Mouse (Mus musculus): ENCODE results near the gene Hist3h2ba.

Hist3h2ba gene

DNA sequence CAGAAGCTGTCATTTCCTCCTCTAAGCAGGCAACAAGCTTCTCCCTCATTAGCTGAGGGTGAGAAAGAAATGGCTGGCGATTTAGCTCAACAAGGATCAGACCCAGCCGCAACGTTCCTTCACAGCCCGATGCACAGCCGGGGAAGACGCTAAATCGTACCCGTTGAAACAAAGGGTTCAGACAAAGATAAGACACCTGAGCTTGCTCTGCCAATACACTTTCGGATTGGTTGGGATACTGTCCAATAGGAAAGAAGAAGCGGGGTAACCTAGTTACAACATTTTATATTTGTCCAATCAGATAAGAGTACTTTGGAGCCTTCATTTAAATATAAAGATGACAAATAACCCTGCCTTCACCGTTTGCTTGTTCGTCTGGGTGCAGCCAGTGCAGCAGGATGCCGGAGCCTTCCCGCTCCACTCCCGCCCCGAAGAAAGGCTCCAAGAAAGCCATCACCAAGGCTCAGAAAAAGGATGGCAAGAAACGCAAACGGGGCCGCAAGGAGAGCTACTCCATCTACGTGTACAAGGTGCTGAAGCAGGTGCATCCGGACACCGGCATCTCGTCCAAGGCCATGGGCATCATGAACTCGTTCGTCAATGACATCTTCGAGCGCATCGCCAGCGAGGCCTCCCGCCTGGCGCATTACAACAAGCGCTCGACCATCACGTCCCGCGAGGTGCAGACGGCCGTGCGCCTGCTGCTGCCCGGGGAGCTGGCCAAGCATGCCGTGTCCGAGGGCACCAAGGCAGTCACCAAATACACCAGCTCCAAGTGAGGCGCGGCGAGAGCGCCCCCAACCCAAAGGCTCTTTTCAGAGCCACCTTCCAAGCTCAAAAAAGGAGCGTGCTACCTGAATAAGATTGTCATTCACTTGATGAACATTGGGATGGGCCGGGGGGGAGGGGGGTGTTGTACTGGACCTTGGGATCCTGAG lies at the start of gene Hist3h2ba:
Gene Hist3h2ba, plus strand, starts transcription at position 379 of the 938 bp plus-strand sequence.
- peak; percentile 87 for DNase-seq (ENCODE audit: low read depth, low spot score)
- Histone ChIP-seq H3K27me3 (ENCODE audit: control insufficient read depth, insufficient read depth, low read length, poor library complexity, severe bottlenecking) (no peaks in the 10 kb centered on the region), H3K36me3 (ENCODE audit: control insufficient read depth, insufficient read depth, low read length, poor library complexity, severe bottlenecking) (no peaks in the 10 kb centered on the region)

DNA sequence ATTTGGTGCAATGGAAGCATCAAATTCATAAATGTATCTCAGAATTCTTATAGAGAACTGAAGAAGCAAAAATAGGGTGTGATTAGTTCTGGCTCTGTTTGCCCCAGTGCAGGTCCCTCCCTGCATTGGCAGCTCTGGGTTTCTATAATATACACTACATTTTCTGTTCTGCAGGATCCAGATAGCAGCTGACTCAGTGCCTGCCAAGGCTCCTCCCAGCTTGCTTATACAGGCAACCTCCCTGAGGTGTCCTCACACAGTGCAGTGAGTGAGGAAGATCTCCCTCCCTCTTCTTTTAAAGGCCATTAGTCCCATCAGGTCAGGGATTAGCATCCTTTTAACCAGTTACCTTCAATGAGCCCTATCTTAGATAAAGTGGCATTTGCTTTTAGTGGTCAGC lies 47.6 kb upstream of the Hist3h2ba start:
- H3K27me3 ChIP-seq (ENCODE audit: control insufficient read depth, insufficient read depth, low read length, poor library complexity, severe bottlenecking), result no peaks in the 10 kb centered on the region
- H3K36me3 ChIP-seq (ENCODE audit: control insufficient read depth, insufficient read depth, low read length, poor library complexity, severe bottlenecking), result peaks cover 10% of the 10 kb centered on the region; the same call in 1 of the 2 replicates
- no peak for DNase-seq (ENCODE audit: low read depth, low spot score)

DNA sequence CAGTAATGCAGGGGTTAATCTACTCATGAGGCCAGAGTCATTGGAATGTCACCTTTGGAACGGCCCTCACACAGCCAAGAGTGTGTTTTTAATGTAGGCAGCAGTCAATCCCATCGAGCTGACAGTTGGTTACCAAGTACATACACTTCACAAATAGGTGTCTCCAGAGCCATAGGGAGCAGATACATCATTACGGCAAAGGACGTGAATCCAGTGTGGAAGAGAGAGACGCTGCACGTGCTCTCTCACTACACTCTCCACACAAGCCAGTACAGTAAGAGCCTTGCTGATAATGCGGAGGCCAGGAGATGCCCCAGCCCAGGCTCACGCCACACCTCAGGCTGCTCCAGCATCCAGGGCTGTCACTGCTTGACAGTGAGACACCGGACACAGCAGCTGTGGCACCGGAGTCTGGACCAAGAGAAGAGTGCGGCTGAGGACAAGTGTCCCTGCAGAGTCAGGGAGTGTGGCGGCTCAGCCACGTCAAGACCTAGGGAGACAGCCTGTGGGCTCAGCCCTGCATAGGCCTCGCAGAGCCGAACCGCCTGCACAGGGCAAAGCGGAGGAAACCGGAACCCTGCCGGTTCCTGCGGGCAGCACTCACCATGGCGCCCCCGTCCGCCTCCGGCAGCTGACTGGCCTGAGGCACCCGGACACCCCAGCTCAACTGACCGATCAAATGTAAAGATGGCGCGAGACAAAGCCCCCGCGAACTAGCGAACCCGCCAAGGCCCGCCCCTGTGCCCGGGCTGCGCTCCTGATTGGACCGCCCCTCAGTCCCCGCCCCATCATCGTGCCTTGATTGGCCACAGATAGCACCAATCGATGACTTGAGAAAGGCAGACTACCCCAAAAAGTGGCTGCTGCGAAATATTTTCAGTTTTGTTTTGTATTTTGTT lies 45.0 kb upstream of the Hist3h2ba start, which contains the start of gene Zfp39:
Gene Zfp39, minus strand, starts transcription at position 715 of the 899 bp plus-strand sequence.
- no peaks in the 10 kb centered on the region for H3K27me3 ChIP-seq (ENCODE audit: control insufficient read depth, insufficient read depth, low read length, poor library complexity, severe bottlenecking)

DNA sequence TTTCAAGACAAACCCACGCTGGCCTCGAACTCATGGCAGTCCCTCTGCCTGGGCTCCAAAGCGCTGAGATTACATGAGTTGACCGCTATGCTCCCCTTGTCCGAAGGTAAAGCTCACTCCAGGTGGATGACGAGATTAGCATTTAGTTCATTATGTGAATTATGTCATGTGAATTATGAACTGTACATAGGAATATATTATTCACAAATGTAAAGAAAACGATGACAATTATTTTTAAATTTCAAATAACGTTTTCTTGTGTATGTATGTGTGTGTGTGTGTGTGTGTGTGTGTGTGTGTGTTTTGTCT lies 44.4 kb upstream of the Hist3h2ba start:
- Histone ChIP-seq H3K27me3 (ENCODE audit: control insufficient read depth, insufficient read depth, low read length, poor library complexity, severe bottlenecking) (no peaks in the 10 kb centered on the region), H3K36me3 (ENCODE audit: control insufficient read depth, insufficient read depth, low read length, poor library complexity, severe bottlenecking) (peaks cover 5% of the 10 kb centered on the region; the same call in 1 of the 2 replicates)
- DNase-seq (ENCODE audit: low read depth, low spot score), result no peak

More for the DNA sequence above, 45.0 kb upstream of the Hist3h2ba start, which contains the start of gene Zfp39:
- peaks cover 7% of the 10 kb centered on the region; the same call in 1 of the 2 replicates for H3K36me3 ChIP-seq (ENCODE audit: control insufficient read depth, insufficient read depth, low read length, poor library complexity, severe bottlenecking)
- DNase-seq (ENCODE audit: low read depth, low spot score), result peak; percentile 95

DNA sequence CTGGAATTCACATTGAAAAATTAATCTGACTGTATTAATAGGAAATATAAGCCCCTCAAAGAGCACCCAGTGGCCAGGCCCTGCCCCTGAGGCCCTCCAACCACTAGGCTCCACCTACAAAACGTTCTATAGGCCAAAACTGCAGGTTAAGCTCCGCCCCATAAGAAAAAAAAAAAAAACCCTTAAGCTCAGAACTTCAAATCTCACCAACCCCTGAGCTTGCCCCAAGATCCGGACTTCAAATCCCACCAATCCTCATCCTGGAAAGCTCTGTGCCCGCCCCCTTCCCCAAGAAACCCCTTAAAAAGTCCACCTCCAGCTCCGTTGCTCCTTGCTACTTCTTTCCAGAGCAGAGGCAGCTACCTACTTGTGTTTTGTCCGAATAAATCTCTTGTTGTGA lies 43.9 kb upstream of the Hist3h2ba start:
- H3K36me3 ChIP-seq (ENCODE audit: control insufficient read depth, insufficient read depth, low read length, poor library complexity, severe bottlenecking), result peaks cover 5% of the 10 kb centered on the region; the same call in 1 of the 2 replicates
- peak; percentile 54 for DNase-seq (ENCODE audit: low read depth, low spot score)
- H3K27me3 ChIP-seq (ENCODE audit: control insufficient read depth, insufficient read depth, low read length, poor library complexity, severe bottlenecking), result no peaks in the 10 kb centered on the region

DNA sequence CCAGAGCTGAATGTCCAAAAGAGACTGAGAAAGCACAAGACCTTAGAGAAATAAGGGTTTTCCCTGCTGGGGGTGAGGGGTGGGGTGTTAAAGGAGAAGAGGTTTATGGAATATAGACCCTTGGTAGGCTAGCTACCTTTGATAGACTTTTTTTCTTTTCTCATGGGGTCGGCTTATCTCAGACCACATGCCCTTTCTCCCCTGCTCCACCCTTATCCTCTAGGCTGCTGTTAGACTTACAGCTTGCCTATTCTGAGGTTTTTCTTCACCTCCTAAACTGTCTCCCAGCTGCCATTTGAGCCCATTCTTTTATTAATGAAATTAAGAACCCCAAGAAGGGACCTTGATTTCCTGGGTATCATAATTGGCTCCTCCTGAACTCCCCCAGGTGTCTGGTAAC lies 34.9 kb upstream of the Hist3h2ba start:
- Histone ChIP-seq H3K36me3 (ENCODE audit: control insufficient read depth, insufficient read depth, low read length, poor library complexity, severe bottlenecking) (no peaks in the 10 kb centered on the region), H3K27me3 (ENCODE audit: control insufficient read depth, insufficient read depth, low read length, poor library complexity, severe bottlenecking) (no peaks in the 10 kb centered on the region)
- no peak for DNase-seq (ENCODE audit: low read depth, low spot score)

DNA sequence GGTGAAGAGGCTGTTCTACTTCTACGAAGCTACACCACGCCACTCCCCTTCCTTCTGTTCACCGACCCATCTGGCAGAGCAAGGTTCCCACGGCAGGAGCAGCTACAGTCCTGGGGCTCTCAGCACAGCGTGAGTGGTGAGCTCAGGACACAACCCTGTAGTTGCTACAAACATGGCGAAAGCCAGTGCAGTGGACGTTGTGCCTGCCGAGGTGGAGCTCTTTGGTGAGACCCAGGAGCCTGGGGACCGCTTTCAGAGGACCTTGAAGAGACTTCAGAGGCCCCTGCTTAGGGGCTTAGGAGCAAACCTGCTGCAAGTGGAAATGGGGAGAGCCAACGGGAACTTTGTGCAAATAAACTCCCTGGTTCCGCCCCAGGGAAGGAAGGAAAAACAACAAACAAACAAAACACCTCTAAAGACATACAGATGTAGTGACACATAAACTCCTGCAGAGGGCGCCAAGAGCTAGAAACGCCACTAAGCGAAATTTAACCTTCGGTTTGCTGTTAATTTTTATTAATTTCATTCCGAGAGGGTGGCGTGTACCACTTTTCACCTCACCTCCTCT lies 34.2 kb upstream of the Hist3h2ba start:
- H3K36me3 ChIP-seq (ENCODE audit: control insufficient read depth, insufficient read depth, low read length, poor library complexity, severe bottlenecking), result no peaks in the 10 kb centered on the region
- H3K27me3 ChIP-seq (ENCODE audit: control insufficient read depth, insufficient read depth, low read length, poor library complexity, severe bottlenecking), result no peaks in the 10 kb centered on the region
- DNase-seq (ENCODE audit: low read depth, low spot score), result peak; percentile 65

DNA sequence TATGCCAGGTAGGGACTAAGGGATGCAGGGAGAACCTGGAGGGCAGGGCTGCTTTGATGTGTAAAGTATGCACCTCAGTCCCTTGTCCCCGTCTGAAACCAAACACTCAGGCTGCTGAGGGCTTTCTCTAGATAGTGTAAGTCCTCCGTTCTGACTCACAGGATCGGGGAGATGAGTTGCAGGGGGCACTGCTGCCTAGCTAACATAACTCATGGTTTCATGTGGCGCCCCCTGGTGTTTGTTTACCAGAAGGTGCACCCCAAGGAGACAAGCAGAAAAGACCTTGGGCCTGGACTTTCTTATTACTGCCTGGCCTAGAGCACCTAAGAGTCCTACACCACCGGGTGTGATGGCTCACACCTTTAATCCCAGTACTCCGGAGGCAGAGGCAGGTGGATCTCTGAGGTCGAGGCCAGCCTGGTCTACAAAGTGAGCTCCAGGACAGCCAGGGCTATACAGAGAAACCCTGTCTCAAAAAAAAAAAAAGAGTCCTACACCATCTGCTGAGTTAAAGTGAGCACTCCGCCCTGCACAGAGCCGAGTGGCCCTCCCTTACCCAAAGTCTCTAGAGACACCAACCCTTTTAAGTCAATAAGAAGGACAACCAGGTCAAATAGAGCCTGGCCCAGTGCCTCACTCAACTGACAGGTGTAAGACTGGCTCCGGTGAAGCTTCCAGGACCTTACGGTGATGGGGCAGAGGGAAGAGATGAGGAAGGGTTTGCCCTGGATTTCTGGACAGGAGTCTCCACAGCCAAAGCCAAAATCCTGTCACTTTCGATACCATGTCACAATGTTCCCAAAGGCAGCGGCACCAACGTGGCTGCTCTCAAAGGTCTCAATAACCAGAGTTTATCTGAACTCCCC lies 31.6 kb upstream of the Hist3h2ba start:
- H3K36me3 ChIP-seq (ENCODE audit: control insufficient read depth, insufficient read depth, low read length, poor library complexity, severe bottlenecking), result no peaks in the 10 kb centered on the region
- no peaks in the 10 kb centered on the region for H3K27me3 ChIP-seq (ENCODE audit: control insufficient read depth, insufficient read depth, low read length, poor library complexity, severe bottlenecking)
- DNase-seq (ENCODE audit: low read depth, low spot score), result peak; percentile 84

DNA sequence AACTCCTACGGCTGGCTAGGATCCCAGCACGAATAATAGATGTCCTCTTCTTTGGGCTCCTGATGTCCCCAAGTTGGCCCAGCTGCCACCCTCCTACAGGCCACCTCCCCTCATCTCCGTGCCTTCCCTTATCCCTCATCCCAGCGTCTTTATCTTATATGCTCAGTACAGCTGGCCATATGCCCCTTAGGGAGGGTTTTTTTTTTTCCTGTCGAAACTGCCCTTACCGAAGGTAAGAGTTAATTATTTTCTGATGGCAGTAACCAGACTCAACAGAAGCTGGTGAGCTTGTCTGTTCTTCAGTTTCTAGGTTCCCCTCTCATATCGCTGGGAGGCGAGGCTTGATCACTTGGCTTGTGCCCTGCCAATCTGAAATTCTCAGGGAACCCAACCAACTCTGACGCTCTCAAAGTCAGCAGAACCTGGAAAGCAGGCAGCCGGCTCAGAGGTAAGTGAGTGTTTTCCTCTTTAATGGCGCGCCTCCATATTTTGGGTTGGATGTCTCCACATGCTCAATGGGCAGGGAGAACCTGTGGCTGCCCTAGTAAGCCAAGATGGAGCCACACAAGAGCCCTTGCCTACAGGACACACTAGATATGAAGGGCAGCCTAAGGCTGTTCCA lies 30.9 kb upstream of the Hist3h2ba start, which contains the start of gene Btnl10:
Gene Btnl10, plus strand, starts transcription at position 164 of the 622 bp plus-strand sequence.
- no peaks in the 10 kb centered on the region for H3K36me3 ChIP-seq (ENCODE audit: control insufficient read depth, insufficient read depth, low read length, poor library complexity, severe bottlenecking)
- no peaks in the 10 kb centered on the region for H3K27me3 ChIP-seq (ENCODE audit: control insufficient read depth, insufficient read depth, low read length, poor library complexity, severe bottlenecking)
- no peak for DNase-seq (ENCODE audit: low read depth, low spot score)

DNA sequence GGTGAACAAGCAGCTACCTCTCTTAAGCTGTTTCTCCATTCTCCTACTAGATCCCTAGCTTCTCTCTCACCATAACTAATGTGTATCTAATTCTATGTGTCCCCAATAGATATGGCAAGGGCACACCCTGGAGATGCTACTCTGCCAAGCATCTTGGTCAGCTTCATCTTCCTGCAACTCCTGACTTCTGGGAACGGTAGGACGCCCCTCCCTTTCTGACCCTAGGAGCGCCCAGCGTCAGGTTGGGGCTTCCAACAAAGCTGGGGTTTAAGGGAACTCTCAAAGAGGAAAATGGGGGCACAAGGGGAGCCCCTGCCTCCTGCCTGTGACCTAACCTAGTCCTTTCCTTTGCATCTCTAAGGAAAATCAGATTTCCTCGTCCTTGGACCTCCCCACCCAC lies 30.0 kb upstream of the Hist3h2ba start:
- Histone ChIP-seq H3K27me3 (ENCODE audit: control insufficient read depth, insufficient read depth, low read length, poor library complexity, severe bottlenecking) (no peaks in the 10 kb centered on the region), H3K36me3 (ENCODE audit: control insufficient read depth, insufficient read depth, low read length, poor library complexity, severe bottlenecking) (no peaks in the 10 kb centered on the region)
- DNase-seq (ENCODE audit: low read depth, low spot score), result no peak

DNA sequence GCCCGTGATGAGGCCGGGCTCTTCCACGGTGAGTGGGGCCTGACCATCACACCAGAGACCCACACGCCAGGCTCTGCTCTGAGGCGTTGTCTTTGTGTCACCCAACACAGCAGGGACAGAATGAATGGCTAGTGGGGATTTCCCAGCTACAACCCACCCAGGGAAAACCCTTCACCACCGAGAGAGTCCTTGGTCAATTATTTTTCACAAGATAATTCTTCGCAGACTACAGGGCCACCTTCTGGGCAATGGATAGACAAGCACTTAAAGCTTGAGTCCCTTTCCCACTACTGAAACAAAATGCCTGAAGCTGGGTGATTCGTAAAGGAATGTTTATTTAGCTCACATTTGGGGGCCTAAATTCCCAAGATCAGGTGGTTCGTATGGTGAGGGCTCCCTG lies 26.3 kb upstream of the Hist3h2ba start:
- Histone ChIP-seq H3K27me3 (ENCODE audit: control insufficient read depth, insufficient read depth, low read length, poor library complexity, severe bottlenecking) (no peaks in the 10 kb centered on the region), H3K36me3 (ENCODE audit: control insufficient read depth, insufficient read depth, low read length, poor library complexity, severe bottlenecking) (no peaks in the 10 kb centered on the region)
- no peak for DNase-seq (ENCODE audit: low read depth, low spot score)

DNA sequence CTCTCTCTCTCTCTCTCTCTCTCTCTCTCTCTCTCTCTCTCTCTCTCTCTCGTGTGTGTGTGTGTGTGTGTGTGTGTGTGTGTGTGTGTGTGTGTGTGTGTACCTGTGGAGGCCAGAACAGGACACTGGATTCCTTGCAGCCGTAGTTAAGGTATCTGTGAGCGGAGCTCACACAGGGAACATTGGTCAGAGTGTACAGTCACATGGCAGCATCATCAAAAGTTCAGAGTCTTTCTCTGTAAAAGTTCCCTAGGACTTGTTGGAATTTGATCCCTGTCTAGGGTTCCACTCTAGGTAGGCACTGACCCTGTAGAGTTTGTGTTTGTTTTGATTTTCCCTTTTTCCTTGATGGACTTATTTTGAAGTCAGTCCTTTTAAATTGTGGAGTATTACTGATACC lies 22.1 kb upstream of the Hist3h2ba start:
- DNase-seq (ENCODE audit: low read depth, low spot score), result no peak
- Histone ChIP-seq H3K27me3 (ENCODE audit: control insufficient read depth, insufficient read depth, low read length, poor library complexity, severe bottlenecking) (no peaks in the 10 kb centered on the region), H3K36me3 (ENCODE audit: control insufficient read depth, insufficient read depth, low read length, poor library complexity, severe bottlenecking) (no peaks in the 10 kb centered on the region)

DNA sequence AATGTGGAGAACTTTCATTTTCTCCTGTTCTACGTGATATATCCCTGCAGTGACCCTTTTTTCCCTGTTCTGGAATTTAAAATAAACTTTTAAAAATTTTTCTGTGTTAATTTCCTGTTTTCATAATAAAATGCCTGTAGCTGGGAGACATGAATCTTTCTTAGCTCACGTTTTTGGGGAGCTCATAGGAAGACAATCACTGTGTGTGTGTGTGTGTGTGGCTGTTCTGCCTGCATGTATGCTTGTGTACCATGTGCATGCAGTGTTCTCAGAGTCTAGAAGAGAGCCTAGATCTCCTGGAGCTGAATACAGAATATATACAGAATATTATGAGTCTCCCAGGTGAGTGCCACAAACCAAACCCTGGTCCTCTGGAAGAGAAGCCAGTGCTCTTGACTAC lies 21.7 kb upstream of the Hist3h2ba start:
- Histone ChIP-seq H3K27me3 (ENCODE audit: control insufficient read depth, insufficient read depth, low read length, poor library complexity, severe bottlenecking) (no peaks in the 10 kb centered on the region), H3K36me3 (ENCODE audit: control insufficient read depth, insufficient read depth, low read length, poor library complexity, severe bottlenecking) (no peaks in the 10 kb centered on the region)
- no peak for DNase-seq (ENCODE audit: low read depth, low spot score)

All from splenic B cell, adult 2 months (primary cell).